Mouse (Mus musculus) liver, embryonic 15.5 days (tissue): ENCODE measurements around the gene Gtf2i. TPM values are rescaled to one million over a fixed set of nuclear protein-coding genes. Genes with fewer than 3 reads are reported as not detected.

ENCODE experiments used
- ATAC-seq: fragments of 200-750 bp; cut with Nextera tagmentation; 2 replicates; pipeline ENCODE4 v1.8.0; 2017; ENCODE audit warnings: moderate number of reproducible peaks, mild to moderate bottlenecking, moderate library complexity; ENCODE audit not compliant: insufficient read depth
- H3K27ac ChIP-seq: fragments of 300-500 bp; sonication (generic); replicated peaks from 2 replicates; pipeline ENCODE4 v1.5.1; 2015; ENCODE audit warnings: mild to moderate bottlenecking, inconsistent platforms
- H3K27me3 ChIP-seq: fragments of 300-500 bp; sonication (generic); 2 replicates; pipeline ENCODE4 v1.6.1; 2015; ENCODE audit warnings: mild to moderate bottlenecking, inconsistent platforms
- H3K36me3 ChIP-seq: fragments of 300-500 bp; sonication (generic); replicated peaks from 2 replicates; pipeline ENCODE4 v1.6.1; 2015; ENCODE audit warnings: moderate library complexity, mild to moderate bottlenecking, inconsistent platforms
- H3K4me1 ChIP-seq: fragments of 300-500 bp; sonication (generic); replicated peaks from 2 replicates; pipeline ENCODE4 v1.6.1; 2015; ENCODE audit warnings: inconsistent platforms
- H3K4me2 ChIP-seq: fragments of 300-500 bp; sonication (generic); 2 replicates; pipeline ENCODE4 v1.6.1; 2015; ENCODE audit warnings: moderate library complexity, mild to moderate bottlenecking, inconsistent platforms
- H3K4me3 ChIP-seq: fragments of 300-500 bp; sonication (generic); replicated peaks from 2 replicates; pipeline ENCODE4 v1.5.1; 2015; ENCODE audit warnings: mild to moderate bottlenecking, inconsistent platforms
- H3K9ac ChIP-seq: fragments of 300-500 bp; sonication (generic); 2 replicates; pipeline ENCODE4 v1.6.1; 2015; ENCODE audit warnings: moderate library complexity, mild to moderate bottlenecking, inconsistent platforms
- H3K9me3 ChIP-seq: fragments of 300-500 bp; sonication (generic); replicated peaks from 2 replicates; pipeline ENCODE4 v1.6.1; 2016; ENCODE audit warnings: inconsistent platforms
- WGBS: fragments of 180-500 bp; shearing (Covaris S2); methylation state at CpG from one replicate; pipeline ENCODE4 v1.1.7; 2015; ENCODE audit warnings: mixed read lengths; ENCODE audit not compliant: insufficient replicate concordance; 5-methylcytosine and 5-hydroxymethylcytosine counted together
- polyA plus RNA-seq: library from polyadenylated mRNA; unstranded; fragments of >200 nt; fragmentation: Nextera tagmentation; extraction: Ambion mirVana; gene quantifications from 2 replicates; pipeline ENCODE4 v1.2.1, GENCODE M21; 2015

The Gtf2i gene
- polyA plus RNA-seq, 1 experiment from 2014 or later, result 35.7 TPM

DNA sequence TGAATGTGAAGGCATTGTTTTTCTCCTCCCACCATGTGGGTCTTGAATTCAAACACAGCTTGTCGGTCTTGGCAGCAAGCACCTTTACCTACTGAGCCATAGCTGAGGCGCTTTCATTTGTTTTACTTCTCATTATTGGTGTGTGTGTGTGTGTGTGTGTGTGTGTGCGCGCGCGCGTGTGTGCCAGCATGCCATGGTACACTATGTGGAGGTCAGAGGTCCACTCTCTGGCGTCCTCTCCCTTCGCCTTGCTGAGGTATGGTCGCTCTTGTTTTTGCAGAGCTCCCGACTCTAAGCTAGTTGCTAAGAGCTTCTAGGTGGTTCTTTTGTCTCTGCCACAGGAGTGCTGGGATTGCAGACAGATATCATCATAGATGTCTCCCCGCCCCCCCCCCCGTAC lies 7.8 kb upstream of the Gtf2i start:
- H3K4me3 ChIP-seq, result no peak overlapping the region
- no peaks in the 10 kb centered on the region for H3K36me3 ChIP-seq
- H3K4me1 ChIP-seq, result peaks cover 29% of the 10 kb centered on the region
- no peak for ATAC-seq
- no peaks in the 10 kb centered on the region for H3K27me3 ChIP-seq
- H3K9ac ChIP-seq, result no peak overlapping the region
- H3K9me3 ChIP-seq, result no peaks in the 10 kb centered on the region
- no peak overlapping the region for H3K4me2 ChIP-seq
- no peak overlapping the region for H3K27ac ChIP-seq
- WGBS, result 78% methylated on average over 13 of the region's 13 CpGs

DNA sequence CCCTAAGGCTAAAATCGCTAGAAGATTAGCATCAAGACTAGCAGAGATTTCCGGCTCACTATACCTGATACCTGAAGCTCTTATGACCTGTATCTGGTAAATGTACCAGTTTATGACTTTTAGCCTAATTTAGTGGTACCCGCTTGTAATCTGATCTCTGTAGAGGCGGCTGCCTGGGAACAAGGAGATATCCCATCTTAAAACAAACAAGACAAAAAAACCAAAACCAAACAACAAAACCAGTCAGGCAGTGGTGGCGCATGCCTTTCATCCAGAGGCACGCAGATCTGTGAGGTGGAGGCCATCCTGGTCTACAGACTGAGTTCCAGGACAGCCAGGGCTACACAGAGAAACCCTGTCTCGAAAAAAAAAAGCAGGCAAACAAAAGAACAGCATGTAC lies 7.1 kb upstream of the Gtf2i start:
- peaks cover 25% of the 10 kb centered on the region for H3K4me1 ChIP-seq
- H3K36me3 ChIP-seq, result no peaks in the 10 kb centered on the region
- 54% methylated on average over 7 of the region's 7 CpGs for WGBS
- H3K9ac ChIP-seq, result no peak overlapping the region
- no peaks in the 10 kb centered on the region for H3K9me3 ChIP-seq
- no peaks in the 10 kb centered on the region for H3K27me3 ChIP-seq
- ATAC-seq, result no peak
- H3K4me2 ChIP-seq, result no peak overlapping the region
- H3K27ac ChIP-seq, result no peak overlapping the region
- H3K4me3 ChIP-seq, result no peak overlapping the region

DNA sequence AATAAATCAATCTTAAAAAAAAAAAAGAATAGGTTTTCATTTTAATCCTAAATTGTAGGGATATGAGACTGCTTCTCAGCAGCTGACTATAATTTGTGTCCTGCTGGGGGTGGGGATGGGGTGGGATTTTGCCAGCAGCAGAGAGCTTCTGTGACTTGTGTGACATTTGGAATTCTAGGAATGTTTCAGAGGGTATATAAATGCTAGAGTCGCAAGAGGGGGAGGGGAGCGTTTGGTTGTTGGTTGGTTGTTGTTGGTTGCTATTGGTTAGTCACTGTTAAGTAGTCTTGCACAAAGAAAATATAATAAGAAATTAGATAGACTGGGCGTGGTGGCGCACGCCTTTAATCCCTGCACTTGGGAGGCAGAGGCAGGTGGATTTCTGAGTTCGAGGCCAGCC lies 4.3 kb upstream of the Gtf2i start:
- Histone ChIP-seq H3K4me1 (peaks cover 22% of the 10 kb centered on the region), H3K4me3 (no peak overlapping the region), H3K4me2 (no peak overlapping the region), H3K27me3 (no peaks in the 10 kb centered on the region), H3K27ac (no peak overlapping the region), H3K9ac (no peak overlapping the region), H3K36me3 (no peaks in the 10 kb centered on the region), H3K9me3 (no peaks in the 10 kb centered on the region)
- ATAC-seq, result no peak
- WGBS, result 69% methylated on average over 6 of the region's 6 CpGs

DNA sequence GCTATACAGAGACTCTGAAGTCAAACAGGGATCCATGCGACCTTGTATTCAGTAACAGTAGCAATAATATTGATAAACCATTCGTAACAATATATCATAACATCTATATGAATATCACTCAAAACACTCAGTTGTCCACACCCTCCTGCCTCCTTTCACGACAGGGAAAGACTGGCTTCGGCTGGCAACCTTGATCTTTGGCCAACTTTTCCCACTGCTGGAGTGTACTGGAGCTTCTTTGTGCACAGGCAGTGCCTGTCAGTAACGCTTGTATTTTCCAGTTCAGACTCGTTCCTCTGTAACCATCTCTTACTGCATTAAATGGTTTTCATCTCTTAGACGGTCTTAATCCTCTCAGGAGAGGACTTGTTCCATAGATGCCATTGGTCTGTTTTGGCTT lies 2.2 kb upstream of the Gtf2i start:
- H3K4me3 ChIP-seq, result no peak overlapping the region
- H3K4me1 ChIP-seq, result peaks cover 31% of the 10 kb centered on the region
- no peaks in the 10 kb centered on the region for H3K9me3 ChIP-seq
- H3K27me3 ChIP-seq, result no peaks in the 10 kb centered on the region
- ATAC-seq, result no peak
- no peak overlapping the region; the same call in 1 of the 2 replicates for H3K27ac ChIP-seq
- no peak overlapping the region for H3K4me2 ChIP-seq
- 58% methylated on average over 7 of the region's 7 CpGs for WGBS
- H3K36me3 ChIP-seq, result no peaks in the 10 kb centered on the region
- H3K9ac ChIP-seq, result no peak overlapping the region

DNA sequence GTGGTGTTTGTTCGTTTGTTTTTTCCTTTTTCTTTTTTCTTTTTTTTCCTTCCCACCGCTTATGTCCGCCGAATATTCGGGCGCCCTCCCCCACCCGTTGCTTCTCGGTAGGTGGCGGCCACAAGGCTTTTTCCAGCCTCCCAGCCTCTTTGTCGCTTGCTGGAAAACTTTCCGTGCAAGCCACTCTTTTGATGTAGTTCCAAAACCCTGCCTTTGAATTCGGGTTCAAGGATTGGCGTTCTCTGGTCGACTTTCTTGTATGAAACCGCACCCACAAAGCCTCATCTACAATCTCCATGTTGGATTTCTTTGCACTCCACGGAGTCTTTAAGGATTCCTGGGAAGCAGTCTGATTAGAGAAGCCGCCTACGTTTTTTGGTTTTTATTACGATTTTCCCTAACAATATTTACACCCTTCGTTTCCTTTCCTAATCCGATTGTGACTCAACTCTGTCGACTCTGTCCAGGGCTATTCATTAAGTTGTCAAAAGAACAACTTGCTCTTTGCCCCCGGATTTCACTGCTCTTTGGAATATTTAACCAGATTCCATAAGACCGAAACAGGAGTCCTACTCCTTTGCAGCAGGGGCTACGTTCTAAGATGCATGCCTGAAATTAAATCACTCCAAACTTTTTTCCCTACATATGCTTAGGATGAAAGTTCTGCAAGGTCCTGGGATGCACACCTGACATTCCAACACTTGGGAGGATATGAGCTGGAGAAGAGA lies 1.2 kb upstream of the Gtf2i start:
- peak overlapping the region; percentile 81 for H3K4me3 ChIP-seq

DNA sequence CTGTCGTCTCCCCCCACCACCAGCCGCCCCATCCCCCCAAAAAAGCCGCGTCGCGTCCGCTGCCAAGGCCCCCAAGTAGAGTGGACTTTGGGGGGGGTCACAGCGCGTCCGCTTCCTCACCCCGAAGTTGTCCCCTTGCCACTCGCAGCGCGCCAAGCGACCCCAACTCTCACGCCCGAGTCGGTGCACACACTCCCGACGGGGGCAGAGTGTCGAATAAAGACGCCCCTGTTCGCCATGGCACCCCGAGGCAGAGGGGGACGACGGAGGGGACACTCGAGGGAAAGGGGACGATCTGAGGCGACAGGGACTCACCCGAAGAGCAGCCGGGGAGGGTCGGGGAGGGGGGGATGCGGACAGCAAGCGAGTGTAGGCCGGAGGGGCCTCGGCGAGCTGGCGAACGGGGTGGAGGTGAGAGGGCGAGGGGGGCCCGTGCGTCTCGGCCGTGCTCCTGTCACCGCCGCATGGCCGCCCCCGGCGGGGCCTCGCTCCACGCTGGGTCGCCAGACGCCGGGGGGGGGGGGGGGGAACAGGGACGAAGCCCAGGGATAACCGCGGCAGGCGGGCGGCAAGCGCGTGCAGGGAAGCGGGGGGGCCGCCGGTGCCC lies 389 bp downstream of the Gtf2i start:
- peak overlapping the region; percentile 81 for H3K4me3 ChIP-seq
- WGBS, result under 1% methylated on average over 60 of the region's 64 CpGs
- peak overlapping the region; percentile 81 for H3K9ac ChIP-seq
- peaks cover 24% of the 10 kb centered on the region for H3K36me3 ChIP-seq
- H3K4me1 ChIP-seq, result peaks cover 40% of the 10 kb centered on the region
- peak overlapping the region; percentile 98 for H3K4me2 ChIP-seq
- no peaks in the 10 kb centered on the region for H3K9me3 ChIP-seq
- ATAC-seq, result peak; percentile 19
- no peaks in the 10 kb centered on the region for H3K27me3 ChIP-seq
- peak overlapping the region; percentile 91 for H3K27ac ChIP-seq

More for the DNA sequence above, 1.2 kb upstream of the Gtf2i start:
- H3K9ac ChIP-seq, result peak overlapping the region; percentile 81
- peak overlapping the region; percentile 98 for H3K4me2 ChIP-seq
- peaks cover 40% of the 10 kb centered on the region for H3K4me1 ChIP-seq
- peaks cover 8% of the 10 kb centered on the region for H3K36me3 ChIP-seq
- no peaks in the 10 kb centered on the region for H3K27me3 ChIP-seq
- 6% methylated on average over 25 of the region's 25 CpGs for WGBS
- ATAC-seq, result no peak
- peak overlapping the region; percentile 82 for H3K27ac ChIP-seq
- no peaks in the 10 kb centered on the region for H3K9me3 ChIP-seq

DNA sequence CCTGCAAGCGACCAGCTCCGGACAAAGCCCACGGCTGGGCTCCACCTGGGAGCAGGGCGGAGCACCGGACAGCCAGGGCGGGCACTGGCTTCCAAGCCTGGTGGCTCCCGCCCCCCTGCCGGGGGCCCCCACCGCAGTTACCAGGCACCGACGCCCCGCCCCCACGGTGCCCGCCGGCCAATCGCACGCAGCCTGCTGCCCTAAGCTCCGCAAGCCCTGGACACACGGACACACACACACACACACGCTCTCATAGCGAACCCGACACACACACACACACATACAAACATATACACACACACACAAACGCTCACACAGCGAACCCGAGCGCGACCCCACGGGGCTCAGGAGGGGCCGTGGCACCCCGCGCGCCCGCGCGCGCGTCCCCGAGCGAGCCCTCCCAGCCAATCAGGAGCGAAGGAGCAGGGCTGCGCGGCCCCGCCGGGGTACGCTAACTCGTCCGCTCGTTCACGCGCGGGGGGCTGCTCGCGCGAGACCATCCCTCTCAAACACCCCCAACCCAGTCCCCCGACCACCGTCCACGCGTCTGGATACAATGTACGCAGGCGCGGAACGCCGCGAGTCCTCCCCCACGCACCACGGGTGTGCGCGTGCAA lies 1.0 kb downstream of the Gtf2i start:
- H3K9ac ChIP-seq, result peak overlapping the region; percentile 81
- H3K4me3 ChIP-seq, result peak overlapping the region; percentile 81
- peaks cover 28% of the 10 kb centered on the region for H3K36me3 ChIP-seq
- no peaks in the 10 kb centered on the region for H3K27me3 ChIP-seq
- peak; percentile 84 for ATAC-seq
- WGBS, result under 1% methylated on average over 68 of the region's 68 CpGs
- peak overlapping the region; percentile 98 for H3K4me2 ChIP-seq
- H3K27ac ChIP-seq, result peak overlapping the region; percentile 91
- peaks cover 40% of the 10 kb centered on the region for H3K4me1 ChIP-seq
- no peaks in the 10 kb centered on the region for H3K9me3 ChIP-seq

DNA sequence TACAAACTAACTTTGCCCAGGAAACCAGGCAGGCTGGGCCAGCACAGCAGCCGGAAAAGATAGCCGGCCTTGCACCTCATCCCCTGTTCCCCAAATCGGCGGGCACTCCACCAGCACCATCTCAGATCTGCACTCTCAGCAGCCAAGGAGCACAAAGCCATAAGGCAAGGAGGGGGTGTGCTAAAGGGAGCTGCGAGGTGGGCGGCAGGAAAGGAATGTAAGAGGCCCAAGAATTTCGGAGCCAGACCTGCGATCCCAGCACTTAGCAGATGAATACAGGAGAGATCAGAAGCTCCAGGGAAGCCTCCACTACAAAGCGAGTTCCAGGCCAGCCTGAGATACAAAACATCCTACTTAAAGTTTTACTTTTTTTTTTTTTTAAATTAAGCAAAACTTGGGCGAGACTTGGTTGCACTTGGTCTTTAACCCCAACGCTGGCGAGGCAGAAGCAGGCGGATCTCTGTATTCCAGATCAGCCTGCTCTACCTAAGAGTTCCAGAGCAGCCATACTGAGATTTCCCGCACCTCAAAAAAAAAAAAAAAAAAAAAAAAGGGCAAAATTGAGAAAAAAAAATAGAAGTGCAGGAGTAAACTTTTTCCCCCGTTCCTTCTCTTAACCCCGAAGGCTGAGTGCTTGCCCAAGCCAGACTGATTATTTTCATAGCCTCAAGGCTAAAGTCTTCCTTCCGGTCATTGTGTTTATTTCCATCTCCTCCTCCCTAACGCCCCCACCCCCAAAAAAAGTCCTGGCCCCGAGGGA lies 1.7 kb downstream of the Gtf2i start:
- ATAC-seq, result no peak
- peak overlapping the region; percentile 81 for H3K4me3 ChIP-seq
- peak overlapping the region; percentile 81 for H3K9ac ChIP-seq
- no peaks in the 10 kb centered on the region for H3K27me3 ChIP-seq
- H3K27ac ChIP-seq, result peak overlapping the region; percentile 91
- 3% methylated on average over 19 of the region's 19 CpGs for WGBS
- peaks cover 38% of the 10 kb centered on the region for H3K4me1 ChIP-seq
- H3K4me2 ChIP-seq, result peak overlapping the region; percentile 98
- no peaks in the 10 kb centered on the region for H3K9me3 ChIP-seq
- peaks cover 33% of the 10 kb centered on the region for H3K36me3 ChIP-seq

DNA sequence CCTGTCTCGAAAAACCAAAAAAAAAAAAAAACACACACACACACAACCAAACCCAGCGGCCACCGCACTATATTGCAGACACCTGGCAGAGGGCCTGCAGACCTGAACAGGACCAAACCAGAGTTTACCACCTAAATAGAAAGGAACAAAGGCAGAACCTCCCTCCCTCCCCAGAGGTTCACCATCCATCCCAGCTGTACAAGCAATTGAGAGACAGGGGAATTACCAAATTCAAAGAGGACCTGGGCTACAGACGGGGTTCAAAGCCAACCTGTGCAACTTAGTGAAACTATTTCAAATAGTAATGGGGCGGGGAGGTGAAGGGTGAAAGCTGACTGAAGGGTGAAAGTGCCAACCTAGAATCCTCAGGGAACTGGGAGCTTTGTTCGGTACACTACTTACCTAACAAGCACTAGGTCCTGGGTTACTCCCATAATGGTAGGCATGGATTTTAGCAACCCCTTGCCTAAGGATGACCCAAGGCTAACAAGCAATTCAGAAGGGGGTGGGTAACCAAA lies 2.6 kb downstream of the Gtf2i start:
- H3K27ac ChIP-seq, result no peak overlapping the region
- H3K4me2 ChIP-seq, result peak overlapping the region; percentile 98
- peak overlapping the region; percentile 81 for H3K4me3 ChIP-seq
- no peaks in the 10 kb centered on the region for H3K9me3 ChIP-seq
- WGBS, result 79% methylated on average over 6 of the region's 6 CpGs
- H3K36me3 ChIP-seq, result peaks cover 37% of the 10 kb centered on the region
- ATAC-seq, result no peak
- peaks cover 38% of the 10 kb centered on the region for H3K4me1 ChIP-seq
- H3K27me3 ChIP-seq, result no peaks in the 10 kb centered on the region
- no peak overlapping the region for H3K9ac ChIP-seq

DNA sequence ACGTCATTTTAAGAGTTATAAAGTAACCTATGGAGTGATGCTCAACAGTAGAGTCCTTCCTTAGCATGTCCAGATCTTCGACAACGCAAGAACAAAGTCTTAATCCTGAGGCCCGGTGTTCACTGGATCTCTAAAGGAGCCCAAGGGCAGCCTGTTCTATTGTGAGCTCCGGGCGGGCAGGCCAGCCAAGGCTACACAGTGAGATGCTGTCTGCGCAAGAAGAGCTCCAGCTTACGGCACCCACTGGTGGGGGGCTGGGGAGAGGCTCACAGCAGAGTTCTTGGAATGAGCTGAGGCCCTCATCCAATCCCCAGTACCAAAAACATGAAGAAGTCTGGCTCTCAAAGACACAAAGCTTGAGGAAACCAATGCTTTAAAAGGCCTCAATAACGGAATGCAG lies 4.4 kb downstream of the Gtf2i start:
- Histone ChIP-seq H3K4me1 (peaks cover 29% of the 10 kb centered on the region), H3K27ac (no peak overlapping the region), H3K4me2 (no peak overlapping the region), H3K9me3 (no peaks in the 10 kb centered on the region), H3K36me3 (peaks cover 50% of the 10 kb centered on the region), H3K4me3 (no peak overlapping the region), H3K27me3 (no peaks in the 10 kb centered on the region), H3K9ac (no peak overlapping the region)
- no peak for ATAC-seq
- WGBS, result 88% methylated on average over 9 of the region's 9 CpGs

DNA sequence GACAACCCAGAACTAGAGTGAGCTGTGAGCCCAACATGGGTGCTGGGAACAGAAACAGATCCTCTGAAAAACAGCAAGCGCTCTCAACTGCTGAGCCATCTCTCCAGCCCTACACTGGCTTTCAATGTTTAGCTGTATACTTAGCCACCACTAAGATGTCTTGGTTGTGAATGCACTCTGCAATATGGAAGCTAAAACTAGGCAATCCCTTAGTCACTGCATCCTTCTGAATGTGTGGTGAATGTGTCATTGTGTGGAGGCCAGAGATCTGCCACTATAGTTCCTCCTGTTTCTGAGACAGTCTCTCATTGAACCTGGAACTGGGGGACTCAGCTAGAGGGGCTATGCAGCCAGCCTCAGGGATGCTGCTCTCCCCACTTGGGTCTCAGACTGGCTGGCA lies 5.2 kb downstream of the Gtf2i start:
- Histone ChIP-seq H3K36me3 (peaks cover 57% of the 10 kb centered on the region), H3K27ac (no peak overlapping the region), H3K4me3 (no peak overlapping the region), H3K4me1 (peaks cover 25% of the 10 kb centered on the region), H3K9ac (no peak overlapping the region), H3K4me2 (no peak overlapping the region), H3K9me3 (no peaks in the 10 kb centered on the region), H3K27me3 (no peaks in the 10 kb centered on the region)
- 88% methylated on average over 1 of the region's 1 CpGs for WGBS
- ATAC-seq, result no peak
